Mouse (Mus musculus) fibroblast of lung, adult 2 months (primary cell): ENCODE results near the gene Prx.
A peak's percentile ranks its signal among the peaks of the same experiment; 100 is the strongest.
"Not testable (repeated sequence)": the region's sequence is repeated elsewhere in the genome, so short reads cannot be mapped to it uniquely, and the experiment has no call there.

Experiments
- DNase-seq: peaks from one replicate; pipeline ENCODE4 v3.0.0-alpha.2; 2011; ENCODE audit warnings: low read depth

Gene Prx

DNA sequence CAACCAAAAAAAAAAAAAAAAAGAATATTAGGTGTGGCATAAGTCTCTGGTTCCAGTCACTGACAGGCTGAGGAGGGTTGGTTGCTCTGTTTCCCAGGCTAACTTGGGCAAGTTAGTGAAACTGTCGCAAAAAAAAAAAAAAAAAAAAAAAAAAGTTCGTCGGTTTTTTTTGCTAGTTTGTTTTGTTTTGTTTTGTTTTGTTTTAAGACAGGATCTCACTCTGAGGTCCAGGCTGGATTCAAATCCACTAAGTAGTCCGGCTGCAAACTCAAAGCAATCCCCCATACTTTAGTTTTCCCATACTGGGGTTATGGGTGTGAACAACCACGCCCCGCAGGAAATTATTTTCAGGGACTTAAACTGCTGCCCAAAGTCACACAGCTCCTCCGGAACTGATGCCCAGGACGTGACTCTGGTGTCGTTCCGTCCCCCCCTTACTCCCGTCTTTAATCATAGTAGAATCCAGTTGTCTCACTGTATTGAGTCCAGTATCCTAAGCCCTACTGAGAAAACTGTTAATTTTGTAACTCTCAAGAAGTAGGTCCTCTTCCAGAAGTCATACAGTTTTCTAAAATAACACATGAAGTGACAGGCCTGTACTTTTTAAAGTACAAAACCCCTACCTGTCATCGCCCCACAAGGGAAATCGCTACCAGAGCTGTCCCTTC is 12.9 kb upstream of the Prx start:
- DNase-seq: no peak

DNA sequence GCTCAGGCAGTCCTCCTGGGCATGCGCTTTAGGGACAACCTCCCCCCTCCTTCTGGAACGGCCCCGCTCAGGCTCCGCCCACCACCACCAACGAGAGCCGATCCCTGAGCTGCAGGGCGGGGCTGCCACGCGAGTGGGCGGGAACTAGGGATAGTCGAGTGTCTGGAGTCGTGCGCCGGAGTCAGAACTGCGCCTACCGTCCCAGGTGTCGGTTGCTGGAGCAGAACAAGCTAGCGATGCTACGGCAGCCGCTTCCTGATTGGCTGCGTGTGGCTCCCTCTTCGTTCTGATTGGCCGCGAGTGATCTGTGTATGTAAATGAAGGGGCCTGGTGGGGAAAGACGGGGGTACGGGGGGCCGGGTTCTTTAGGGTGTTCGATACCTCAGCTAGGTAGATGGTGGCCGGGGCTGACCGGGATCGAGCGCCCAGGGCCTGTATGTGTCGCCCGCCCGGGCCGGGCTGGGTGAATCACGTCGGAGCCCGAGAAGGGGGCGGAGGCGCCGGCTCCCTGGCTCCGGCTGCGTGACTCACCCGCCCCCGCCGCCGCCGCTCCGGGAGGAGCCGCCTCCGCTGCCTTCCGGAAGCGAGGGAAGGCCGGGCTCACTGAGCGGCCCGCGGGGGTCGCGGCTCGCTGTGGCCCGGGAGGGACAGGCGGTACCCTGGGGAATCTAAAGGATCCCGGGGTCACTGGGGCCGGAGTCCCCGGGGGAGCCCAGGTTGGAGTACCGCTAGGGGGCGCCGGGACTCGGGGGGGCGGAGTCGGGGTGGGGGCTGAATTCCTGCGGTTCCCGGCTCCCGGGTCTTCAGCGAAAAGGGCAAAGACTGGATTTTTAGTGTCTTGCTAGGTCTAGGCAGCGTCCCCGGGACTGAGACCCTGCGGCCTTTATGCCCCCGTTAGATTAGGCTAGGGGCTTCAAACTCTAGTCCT is 12.1 kb upstream of the Prx start, which contains the start of gene Sertad1:
TSS of gene Sertad1 (plus strand) at position 141 of the 928 bp plus-strand sequence.
- DNase-seq: peak; percentile 99

DNA sequence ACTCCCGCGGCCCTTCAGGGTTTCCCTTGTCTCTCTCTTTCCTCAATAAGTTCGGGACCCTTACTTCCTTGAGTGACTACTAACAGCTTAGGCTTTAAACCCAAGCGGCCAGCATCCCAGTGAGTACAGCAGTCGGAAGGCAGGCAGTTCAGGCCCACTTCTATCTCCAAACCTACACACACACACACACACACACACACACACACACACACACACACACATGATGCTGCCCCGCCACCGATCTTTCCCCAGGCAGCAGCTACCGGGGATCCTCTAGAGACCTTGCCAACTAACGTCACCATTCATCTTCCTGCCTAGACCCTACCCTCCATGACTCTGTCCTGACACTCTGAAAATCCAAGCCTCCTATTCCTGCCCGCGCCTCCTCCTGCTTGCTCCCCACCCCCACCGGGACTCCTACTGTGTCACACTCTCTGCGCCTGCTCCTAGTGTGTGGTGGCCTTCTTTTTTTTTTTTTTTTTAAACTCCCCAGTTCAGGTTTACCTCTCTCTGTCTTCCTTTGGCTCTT is 11.3 kb upstream of the Prx start:
- peak; percentile 17 for DNase-seq

DNA sequence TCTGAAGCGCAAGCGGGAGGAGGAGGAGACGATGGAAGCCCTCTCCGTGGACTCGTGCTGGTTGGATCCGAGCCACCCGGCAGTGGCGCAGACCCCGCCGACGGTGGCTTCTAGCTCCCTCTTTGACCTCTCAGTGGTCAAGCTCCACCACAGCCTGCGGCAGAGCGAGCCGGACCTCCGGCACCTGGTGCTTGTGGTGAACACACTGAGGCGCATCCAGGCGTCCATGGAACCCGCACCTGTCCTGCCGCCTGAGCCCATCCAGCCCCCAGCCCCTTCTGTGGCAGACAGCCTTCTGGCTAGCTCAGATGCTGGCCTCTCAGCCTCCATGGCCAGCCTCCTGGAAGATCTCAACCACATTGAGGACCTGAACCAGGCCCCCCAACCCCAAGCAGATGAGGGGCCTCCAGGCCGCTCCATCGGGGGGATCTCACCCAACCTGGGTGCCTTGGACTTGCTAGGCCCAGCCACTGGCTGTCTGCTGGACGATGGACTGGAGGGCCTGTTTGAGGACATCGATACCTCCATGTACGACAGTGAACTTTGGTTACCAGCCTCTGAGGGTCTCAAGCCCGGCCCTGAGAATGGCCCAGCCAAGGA is 9.8 kb upstream of the Prx start:
- DNase-seq: no peak

DNA sequence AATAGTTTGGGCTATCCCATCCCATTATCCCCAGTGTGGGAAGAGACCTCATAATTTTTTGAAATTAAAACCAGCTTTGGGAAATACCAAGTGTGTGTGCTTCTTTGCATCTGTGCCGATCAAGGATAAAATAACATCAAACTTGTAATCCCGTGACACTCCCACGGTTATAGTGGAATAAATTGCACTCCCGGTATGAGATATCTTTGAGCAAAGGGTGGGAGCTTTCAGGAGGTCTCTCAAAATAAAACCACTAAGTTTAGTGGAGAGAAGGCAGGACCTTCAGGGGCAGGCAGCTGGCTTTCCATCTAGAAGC is 8.9 kb upstream of the Prx start:
- no peak for DNase-seq

DNA sequence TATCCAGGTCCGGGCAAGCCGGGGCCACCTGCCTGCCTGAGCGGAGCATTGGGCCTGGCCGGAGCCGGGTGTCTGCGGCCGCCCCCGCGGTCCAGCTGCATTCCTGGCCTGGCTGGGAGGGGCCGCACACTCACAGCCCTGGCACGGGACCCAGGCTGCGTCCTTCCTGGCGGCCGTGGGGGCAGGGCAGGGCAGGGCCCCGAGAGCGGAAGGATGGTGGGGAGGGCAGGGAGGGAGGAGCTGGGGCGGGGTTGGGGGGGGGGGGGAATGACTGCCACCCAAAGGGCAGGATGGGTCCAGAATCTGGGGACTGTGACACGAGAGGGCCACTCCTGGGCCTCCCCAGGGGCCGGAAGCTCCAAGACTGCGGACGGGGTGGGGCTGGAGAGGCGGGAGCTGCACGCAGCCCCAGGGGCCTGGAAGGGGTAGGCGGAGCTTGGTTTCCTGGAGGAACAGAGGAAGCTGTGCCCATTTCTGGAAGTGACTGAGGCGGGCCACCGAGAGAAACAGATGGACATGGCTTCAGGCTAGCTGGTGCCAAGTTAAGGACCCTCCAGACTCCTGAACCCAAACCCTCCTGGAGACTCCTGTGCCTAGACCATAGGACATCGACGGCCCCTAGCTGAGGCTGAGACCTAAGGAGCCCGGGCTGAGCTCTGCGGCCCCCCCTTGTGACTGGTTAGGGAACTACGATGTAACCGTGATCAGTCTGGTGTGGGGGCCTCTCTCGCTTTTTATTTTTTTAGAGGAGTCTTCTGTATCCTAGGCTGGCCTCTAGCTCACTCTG is 8.4 kb upstream of the Prx start:
- DNase-seq: peak; percentile 58

DNA sequence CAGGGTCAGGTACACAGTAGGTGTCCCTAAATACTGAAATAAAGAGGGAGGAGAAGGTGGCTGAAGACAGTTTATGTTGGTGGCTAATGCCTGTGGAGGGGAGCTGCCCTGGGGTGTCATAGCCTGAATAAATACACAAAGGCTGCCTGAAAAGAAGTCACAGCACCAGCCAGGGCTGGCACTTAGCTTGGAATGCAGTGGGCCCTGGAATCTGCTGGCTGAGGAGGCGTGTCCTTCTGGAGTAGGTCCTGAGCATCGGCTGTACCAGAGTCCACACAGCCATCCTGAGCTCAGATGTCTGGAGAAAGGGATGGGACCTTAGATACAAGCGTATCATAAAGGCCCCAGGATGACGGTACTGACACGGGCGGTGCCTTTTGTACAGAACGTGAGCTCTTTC is 7.3 kb upstream of the Prx start:
- DNase-seq: no peak

DNA sequence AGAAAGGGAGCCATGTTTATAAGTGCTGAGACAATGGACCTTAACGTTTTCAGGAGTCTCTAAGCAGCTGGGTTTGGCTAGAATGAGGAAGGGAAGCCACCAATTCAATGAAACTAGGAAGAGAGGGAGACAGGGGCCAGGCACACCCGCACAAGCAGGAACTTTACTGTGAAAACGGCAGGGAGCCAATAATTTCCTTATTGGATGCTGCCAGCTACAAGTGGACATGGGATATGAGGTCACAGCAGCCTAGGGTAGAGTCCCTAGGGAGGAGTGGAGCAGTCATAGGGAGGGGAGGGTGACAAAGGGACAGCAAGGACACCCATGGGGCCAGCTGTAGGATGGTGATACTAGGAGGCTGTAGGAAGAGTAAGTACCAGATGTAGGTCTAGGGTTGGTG is 6.1 kb upstream of the Prx start:
- no peak for DNase-seq

DNA sequence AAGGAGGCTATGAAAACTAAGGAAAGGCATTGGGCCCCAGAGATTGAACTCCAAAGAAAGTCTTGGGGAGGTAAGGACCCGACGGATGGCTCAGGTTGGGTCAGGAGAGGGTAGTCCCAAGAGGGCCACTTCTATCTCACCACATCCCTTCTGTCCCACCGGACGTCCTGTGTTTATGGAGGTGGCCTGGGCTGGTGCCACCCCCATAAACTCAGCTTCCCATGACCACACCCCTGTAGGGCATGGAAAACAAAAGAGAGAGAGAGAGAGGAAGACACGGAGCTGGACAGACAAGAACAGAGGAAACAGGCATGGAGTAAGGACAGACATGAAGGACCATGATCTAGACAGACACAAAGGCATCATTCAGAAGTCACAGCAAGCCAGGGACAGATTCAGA is 5.7 kb upstream of the Prx start:
- DNase-seq: no peak

DNA sequence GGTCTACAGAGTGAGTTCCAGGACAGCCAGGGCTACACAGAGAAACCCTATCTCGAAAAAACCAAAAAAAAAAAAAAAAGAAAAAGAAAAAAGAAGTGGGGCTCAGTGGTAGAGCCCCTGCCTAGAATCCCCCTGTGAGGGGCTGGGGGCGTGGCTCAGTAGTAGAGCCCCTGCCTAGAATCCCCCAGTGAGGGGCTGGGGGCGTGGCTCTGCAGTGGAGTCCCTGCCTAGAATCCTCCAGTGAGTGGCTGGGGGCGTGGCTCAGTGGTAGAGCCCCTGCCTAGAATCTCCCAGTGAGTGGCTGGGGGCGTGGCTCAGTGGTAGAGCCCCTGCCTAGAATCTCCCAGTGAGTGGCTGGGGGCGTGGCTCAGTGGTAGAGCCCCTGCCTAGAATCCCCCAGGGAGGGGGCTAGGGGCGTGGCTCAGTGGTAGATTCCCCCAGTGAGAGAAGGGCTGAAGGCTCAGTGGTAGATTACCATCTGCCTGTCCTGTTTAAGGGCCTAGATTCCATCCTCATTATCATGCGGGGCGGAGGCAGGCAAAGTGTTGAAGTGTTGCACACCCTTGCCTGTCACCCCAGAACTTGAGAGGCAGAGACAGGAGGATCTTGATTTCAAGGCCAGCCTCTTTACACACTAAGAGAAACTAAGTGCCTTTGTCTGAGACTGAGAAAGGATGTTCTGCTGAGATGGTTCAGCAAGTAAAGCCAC is 4.3 kb upstream of the Prx start:
- DNase-seq: not testable (repeated sequence)

DNA sequence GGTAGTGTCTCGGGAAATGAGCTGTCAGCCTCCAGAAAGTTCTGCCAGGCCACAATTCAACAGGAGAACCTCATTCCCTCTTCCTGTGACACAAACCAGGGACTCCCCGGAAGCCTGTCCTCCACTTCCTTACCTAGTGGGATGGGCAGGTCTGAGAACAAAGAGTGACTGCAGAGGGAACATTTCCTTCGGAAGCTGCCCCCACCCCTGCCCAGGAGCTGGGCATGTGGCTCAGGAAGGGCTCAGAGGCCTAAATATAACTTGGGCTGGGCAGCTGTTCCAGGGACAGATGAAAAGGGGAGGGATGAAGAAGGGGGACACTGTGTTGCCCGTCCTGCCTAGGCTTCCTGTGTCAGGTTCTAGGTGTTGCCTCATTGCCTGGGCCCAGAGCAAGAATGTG is 2.5 kb downstream of the Prx start:
- DNase-seq: no peak

DNA sequence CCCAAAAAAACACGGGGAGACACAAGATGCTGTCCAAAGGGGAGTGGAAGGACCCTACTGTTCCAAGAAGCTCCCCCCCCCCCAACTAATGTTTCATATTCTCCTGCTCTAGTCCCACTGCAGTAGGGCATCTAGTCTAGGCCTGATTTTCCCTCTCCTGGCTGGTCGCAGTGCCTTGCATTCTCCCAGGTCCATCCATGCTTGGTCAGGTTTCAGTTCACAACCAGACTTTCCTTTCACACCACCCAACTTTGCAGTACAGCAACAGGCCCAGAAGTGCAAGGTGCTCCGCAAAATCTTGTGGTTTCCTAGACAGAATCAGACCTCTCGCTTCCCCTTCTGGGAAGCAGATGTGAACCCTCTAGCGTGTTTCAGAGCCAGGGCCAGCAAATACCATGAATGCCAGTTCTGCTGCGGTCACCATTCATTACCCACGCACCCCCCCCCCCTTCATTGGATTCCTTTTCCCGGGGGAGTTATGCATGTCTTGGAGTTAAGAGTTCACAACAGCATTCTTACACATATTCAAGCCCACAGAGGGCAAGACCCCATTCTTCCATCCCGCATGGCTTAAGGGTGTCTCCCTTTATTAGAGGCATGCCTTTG is 7.7 kb downstream of the Prx start:
- no peak for DNase-seq

DNA sequence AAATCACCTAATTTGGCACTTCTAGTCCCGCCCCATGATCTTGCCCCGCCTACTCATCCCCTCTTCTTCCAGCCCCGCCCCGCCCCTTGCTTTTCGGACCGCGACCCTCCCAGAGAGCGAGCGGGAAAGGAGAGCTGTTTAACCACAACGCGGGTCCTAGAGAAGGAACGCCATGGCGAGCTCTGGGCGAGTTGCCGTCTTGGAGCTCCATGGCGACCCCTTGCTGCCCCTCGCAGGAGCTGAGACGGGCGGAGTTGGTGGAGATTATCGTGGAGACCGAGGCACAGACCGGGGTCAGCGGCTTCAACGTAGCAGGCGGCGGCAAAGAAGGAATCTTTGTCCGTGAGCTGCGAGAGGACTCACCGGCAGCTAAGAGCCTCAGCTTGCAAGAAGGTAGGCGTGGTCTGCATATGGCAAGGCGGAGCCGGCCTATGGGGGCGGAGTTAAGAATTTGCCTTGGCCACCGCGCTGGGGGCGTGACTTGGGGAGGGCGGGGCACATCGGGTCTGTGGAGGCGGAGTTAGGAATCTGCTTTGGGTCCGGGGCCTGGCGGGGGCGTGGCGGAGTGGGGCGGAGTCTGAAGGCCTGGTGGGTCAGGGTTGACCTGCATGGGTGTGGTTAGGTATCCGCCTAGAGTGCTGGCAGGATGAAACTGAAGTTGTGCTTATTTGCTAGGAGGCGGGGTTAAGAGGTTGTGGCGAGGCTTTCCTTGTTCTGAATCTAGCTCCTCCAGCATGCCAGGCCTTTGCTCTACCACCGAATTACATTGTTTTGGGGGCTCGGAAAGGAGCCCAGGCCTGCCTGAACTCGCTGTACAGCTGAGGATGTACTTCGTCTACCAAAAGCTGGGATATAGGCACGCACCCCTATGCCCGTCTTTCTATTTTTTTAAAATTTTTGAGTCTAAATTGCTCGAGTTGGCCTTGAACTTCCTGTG is 8.9 kb downstream of the Prx start:
- DNase-seq: peak; percentile 85

DNA sequence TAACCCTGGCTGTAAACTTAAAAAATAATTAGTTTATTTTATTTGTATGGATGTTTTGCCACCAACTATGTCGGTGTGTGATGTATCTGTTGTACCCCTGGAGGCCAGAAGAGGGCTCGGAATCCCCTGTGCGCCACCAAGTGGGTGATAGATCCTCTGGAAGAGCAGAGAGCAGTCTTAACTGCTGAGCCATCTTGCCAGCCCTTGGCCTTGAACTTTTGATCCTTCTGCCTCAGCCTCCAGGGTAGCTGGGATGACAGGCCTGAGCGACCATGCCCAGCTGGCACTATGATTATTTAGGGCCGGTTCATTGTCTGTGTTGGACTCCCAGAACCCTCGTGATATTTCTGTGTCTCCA is 9.5 kb downstream of the Prx start:
- DNase-seq: no peak

DNA sequence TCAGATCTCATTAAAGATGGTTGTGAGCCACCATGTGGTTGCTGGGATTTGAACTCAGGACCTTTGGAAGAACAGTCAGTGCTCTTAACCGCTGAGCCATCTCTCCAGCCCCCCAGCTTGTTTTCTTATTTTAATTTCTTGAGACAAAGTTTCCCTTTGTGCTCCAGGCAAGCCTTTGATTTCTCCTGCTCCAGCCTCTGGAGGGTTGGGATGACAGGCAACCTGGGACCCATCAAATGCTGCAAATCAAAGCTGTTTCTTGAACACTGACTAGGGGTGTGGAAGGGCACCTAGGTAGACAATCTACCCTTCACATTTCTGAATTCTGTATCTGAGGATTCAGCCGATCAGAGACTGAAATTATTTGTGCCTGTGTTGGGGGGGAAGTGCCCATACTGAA is 11.7 kb downstream of the Prx start:
- DNase-seq: no peak

DNA sequence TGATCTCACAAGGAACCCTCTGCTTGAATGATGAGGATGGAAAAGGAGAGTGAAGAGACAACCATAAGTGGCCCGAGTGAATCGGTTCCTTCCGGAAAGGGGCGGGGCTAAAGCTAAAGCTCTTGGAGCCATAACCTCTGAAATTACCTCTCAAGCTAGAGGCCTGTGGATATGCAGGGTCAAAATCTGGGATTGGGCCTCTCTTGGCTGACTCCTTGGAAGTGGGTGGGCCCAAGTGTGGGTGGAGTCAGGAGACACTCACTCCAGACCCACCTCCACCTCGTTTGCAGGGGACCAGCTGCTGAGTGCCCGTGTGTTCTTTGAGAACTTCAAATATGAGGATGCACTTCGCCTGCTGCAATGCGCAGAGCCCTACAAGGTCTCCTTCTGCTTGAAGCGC is 15.8 kb downstream of the Prx start:
- no peak for DNase-seq

DNA sequence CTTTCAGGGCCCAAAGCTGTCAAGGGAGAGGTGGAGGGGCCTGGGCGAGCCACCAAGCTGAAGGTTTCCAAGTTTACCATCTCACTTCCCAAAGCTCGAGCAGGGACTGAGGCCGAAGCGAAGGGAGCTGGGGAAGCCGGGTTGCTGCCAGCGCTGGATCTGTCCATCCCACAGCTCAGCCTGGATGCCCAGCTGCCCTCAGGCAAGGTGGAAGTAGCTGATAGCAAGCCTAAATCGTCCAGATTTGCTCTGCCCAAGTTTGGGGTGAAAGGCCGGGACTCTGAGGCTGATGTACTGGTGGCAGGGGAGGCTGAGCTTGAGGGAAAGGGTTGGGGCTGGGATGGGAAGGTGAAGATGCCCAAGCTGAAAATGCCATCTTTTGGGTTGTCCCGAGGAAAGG is 19.2 kb downstream of the Prx start:
- DNase-seq: no peak

DNA sequence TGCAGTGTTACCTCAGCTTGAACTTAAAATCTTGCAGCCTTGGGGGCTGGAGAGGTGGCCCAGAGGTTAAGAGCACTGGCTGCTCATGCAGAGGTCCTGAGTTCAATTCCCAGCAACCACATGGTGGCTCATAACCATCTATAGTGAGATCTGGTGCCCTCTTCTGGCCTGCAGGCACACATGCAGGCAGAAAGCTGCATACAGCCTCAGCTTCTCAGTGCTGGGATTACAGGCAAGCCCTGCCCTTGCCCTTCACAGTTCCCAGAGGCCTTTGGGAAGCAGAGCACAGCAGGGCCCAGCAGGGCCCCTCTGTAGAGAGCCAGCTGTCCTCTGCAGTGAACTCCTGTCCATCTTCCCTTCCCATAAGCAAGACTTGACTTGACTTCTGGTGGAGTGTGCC is 21.0 kb downstream of the Prx start:
- DNase-seq: no peak

DNA sequence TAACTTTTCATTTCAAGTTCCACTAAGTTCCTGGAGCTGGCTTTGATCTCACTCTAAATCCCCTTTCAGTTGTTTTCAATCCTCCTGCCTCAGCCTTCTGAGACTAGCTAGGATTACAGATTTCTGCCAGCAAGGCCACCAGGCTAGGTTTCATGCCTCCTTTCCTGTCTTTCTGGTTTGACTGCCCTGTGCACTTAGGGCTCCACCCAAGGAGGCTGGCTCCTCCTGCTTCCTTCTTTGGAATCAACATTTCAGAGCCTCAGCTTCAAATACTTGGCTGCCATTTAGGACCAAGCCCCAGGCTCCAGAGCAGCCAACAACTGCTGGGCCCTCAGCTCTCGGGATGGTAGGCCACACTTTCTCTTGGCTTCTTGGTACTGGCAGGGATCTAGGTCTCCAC is 21.5 kb downstream of the Prx start:
- no peak for DNase-seq

DNA sequence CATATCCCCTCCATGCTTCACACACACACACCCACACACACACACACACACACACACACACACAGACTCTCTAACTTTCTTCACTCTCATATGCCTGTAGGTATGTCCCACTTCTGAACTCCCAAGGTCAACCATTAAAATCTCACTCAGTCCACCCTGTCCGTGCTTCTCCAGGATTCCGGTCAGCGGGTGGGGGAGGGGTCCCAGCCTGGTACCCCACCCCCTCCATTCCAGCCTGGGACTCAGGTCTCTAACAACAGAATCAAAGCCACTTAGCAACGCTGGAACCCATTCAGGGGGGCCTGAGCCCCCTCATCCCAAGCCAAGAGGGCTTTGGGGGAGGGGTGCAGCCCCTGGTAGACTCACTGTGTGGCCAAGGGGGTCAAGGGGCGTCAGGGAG is 23.8 kb downstream of the Prx start, which contains the start of gene Hipk4:
TSS of gene Hipk4 (plus strand) at position 301 of the 400 bp plus-strand sequence.
- DNase-seq: no peak
